Mouse (Mus musculus) central nervous system, embryonic 11.5 days (tissue): Measurements from ENCODE around the gene Fhod1. TPM values are rescaled to one million over a fixed set of nuclear protein-coding genes. Genes with fewer than 3 reads are reported as not detected.

Experiments used
- polyA plus RNA-seq: library from polyadenylated mRNA; depleted of rRNA; stranded (reverse); fragments of >200 nt; gene quantifications from 2 replicates; pipeline ENCODE4 v1.2.3, GENCODE M21; 2012; rRNA removed

The Fhod1 gene
- polyA plus RNA-seq: 18.4 and 21.0 TPM in 2 replicates

DNA sequence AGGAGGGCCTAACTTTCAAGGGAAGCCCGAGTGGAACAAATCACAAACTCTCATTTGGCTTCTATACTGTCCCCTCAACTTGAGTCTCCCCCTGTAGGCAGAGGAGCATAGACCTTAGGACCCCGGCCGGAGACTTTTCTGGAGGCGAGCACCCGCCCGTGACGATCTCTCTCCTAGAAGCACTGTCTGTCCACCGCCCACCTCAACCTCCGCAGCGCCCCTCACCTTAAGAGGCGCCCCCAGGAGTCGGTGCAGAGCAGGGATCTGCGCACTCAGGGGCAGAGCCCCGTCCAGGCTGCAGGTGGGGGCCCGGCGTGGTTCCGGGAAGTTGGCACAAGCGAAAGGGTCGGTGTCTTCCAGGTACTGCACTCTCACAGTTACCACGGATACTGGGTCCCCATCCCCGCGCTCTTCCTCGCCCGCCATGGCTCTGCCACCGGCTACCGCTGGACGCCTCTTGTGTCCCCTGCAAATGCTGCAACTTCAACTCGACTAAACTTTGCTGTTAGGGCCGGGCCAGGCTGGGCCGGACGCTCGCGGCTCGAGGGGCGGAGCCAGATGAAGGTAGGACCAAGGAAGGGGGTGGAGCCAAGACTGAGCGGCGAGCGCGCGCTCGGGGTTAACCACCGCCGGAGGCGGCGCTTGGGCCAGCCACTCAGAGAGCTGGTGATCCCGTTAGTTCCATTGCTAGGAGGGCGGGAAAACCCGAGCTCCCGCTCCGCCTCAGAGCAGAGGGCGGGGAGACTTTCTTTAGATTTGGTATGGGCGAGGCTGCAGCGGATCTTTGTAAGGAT, at the start of gene Fhod1:
Fhod1 (minus strand) TSS at position 526 of the 794 bp plus-strand sequence.

DNA sequence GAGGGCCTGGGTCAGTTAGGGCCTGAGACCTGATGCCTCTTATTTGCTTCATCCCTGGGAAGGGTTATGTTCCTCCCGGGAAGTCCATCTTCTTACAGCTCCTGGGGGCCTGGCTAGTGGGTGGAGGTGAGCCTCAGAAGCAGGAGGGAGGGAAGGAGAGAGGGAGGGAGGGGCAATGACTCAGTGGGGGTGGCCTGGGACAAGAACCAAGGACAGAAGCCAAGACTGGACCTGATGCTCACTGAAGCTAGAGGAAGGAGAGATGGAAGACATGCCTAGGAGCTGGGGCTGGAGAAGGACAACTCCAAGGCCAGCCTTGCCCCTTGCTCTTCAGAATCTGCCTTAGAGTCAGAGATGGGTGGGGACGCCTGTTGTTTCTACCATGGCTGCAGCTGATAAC, 25.3 kb upstream of the Fhod1 start, which contains the start of gene Plekhg4:
Plekhg4 (plus strand) TSS at position 243 of the 400 bp plus-strand sequence.

DNA sequence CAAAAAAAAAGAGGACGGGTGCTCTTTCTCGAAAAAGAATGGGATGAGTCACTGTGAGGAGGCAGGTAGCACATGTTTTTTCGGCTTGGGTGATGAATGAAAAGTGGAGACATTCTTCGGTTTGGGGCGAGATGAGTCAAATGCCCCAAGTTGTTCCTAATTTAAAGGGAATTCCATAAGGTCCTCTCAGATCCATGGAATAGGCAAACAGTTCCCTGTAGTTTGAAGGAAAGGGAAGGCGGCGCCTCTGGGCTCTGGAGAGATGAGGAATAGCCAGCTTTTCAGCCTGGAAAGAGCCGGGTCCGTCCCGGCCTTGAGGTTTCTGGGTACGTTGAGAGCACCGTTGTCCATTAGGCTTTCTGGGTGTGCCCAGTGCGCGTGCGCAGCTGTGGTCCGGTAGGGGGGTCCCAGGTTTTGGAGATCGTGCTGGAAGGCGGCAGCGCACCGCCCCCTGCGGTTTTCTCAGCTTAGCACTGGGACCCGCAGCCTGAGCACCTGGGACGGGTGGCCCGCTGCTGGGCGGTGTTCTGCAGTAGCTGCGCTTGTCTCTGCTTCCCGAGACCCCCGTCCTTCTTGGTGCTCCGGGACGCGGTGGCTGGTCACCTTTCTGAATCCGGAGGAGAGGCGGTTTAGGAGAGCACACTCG, 820 bp upstream of the Fhod1 start, which contains the start of gene Slc9a5:
Slc9a5 (plus strand) TSS at position 394 of the 646 bp plus-strand sequence.

DNA sequence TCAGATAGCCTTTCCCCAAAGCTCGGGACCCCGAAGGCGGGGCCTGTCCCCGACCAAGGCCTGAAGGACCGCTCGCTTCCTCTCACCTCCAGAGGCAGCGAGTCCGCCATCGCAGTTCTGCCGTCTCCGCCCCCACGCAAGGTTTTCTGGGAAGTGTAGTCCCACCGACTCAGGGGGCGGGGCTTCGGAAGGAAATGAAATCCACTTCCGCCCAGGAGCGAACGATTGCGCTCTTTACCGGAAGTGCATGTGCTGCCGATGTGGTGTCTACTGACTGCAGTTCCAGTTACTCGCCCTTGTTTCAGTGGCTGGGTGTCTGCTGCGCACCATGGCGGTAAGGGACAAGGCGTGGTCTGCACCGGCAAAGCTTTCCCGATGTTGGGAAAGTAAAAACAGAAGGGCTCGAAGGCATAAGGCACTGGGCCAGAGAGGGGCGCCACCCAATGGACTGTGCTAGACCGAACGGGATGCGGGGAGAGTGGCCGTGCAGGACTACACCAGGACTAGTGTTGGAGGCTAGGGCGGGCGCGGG, 21.5 kb downstream of the Fhod1 start, which contains the start of the genes Lrrc29 and Tmem208:
Lrrc29 (minus strand) TSS at position 138 of the 532 bp plus-strand sequence.
Tmem208 (plus strand) TSS at position 214 of the 532 bp plus-strand sequence.

DNA sequence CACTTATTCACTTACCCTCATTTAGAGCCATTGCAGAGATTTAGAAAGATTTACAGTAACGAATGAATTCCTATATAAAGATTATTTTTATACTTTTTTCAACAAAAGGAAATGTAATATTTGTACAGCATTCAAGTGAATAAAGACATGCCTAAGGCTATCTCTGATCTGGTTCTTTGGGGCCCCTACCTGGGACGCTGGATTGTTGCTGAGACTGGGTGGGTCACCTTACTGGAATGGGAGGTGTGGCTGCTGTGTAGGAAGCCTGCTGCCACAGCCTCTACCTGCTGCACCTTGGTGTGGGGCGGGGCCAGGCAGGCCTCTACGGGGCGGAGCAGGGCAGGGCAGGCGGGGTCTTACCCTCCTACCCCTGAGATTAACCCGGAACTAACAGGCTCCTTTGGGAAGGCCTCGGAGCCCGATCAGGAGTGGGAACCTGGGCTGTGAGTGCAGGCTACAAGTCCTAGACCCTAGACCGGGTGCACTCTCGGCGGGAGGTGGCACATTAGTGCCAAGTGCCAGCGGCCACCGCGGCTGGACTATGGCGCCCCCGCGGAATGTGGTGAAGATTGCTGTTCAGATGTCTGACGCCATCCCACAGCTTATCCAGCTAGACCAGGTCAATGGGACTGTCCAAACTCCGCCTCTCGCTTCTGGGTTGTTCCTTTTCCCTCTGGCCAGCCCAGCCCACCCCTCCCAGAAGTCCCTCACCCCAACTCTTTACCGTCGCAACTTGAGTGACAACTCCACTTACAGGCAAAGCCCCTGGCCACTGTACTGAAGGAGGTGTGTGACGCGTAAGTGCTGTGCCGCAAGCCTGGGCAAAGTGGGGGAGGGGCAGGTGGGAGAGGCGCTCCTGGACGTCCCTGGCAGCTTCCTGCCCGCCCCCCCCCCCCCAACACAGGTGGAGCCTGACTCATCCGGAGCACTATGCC, 42.3 kb downstream of the Fhod1 start, which contains the start of gene Elmo3:
Elmo3 (plus strand) TSS at position 391 of the 935 bp plus-strand sequence.

DNA sequence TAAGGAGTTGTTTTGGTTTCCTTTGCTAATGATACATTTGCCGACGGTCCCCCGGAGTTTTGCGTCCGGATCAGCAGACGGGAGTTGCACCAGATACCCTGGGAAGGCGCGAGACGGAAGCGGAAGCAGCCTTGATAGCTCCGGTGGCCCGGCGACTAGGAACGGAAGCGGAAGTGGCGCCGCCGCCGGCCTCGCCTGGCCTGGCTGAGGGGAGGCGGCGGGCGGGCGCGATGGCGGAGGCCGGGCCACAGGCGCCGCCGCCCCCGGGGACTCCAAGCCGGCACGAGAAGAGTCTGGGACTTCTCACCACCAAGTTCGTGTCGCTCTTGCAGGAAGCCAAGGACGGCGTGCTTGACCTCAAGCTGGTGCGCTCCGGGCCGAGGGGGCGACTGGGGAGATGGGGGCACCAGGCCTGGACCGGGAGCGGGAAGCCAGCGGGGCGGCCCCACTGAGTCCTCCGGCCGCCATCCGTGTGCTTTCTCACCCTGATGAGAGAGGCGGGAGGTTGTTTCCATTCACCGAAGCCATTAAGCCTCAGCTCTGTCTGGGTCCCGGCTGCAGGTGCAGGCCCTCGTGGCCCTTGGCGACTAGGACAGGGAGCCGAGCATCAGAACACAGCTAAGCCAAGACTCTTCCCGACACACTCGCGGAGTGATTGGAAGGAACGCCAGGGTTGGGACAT, 50.1 kb downstream of the Fhod1 start, which contains the start of gene E2f4:
E2f4 (plus strand) TSS at position 153 of the 682 bp plus-strand sequence.

DNA sequence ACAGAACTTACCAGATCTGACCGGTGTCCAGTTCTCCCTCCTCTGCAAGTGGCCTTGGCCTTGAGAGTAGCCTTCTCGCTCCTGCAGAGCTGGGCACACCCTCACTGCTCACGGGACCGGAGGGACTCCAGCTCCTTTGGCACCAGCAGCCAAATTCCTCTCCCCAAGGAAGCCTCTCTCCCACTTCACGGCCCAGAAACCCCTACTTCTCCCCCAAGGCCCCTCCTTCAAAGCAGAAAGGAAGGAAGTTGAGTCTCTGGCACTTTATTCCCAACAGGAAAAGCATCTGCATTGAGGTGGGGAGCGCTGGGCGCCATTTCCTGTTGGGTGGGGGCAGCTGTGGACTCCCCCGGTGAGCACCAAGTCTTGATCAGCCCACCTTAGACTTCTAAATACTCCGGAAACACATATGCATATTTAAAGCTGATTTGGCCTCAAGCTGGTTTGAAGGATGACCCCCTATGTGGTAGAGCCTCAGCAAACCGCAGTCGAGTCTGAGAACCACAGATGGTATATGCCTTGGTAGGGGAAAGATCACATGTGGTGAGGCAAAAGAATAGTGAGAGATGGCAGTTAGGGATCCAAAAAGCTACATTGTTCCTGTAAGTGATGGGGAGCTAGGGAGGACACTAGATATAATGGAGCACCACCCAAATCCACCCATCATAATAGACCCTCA, 51.7 kb downstream of the Fhod1 start, which contains the start of gene Exoc3l:
Exoc3l (minus strand) TSS at position 207 of the 679 bp plus-strand sequence.

DNA sequence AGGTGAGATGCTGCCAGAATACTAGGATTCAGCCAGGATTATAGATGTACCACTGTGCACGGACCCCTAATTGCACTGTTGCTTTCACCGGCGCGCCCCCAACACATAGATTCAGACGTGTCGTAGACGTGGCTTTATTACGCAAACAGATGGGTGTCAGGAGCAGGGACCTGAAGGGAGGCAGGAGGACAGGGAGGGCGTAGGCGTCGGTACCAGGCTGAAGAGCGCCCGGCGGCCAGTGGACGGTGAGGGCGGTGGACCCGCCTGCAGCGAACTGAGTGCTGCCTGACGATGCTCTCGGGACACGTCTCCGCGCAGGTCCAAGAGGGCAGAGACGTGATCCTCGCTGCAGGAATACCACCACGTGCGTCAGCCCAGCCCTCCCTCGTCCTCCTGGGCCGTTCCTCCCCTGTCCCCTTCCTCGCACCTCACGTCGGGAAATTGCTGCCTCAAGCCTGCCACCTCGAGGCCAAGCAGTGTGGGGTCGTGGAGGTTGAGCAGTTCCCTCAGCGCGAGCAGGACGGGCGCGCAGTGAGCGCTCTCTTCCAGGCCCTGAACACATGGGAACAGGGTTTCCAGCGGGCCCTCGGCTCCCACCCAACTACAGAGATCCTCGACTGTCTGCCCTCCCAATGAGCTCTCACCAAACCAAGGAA, 57.8 kb downstream of the Fhod1 start, which contains the start of gene 4931428F04Rik:
4931428F04Rik (minus strand) TSS at position 60 of the 656 bp plus-strand sequence.

Other genes with a start within 250 kb of the Fhod1 start
- gene Ces4a, start 216.2 kb downstream of the Fhod1 start, polyA plus RNA-seq: not detected in 2 replicates
- gene Cbfb, start 177.3 kb downstream of the Fhod1 start, polyA plus RNA-seq: 33.6 and 64.2 TPM in 2 replicates
- 19.5 and 27.4 TPM in 2 replicates for gene D230025D16Rik, start 122.8 kb downstream of the Fhod1 start, polyA plus RNA-seq
- gene B3gnt9, start 92.8 kb downstream of the Fhod1 start, polyA plus RNA-seq: 5.5 and 7.9 TPM in 2 replicates
- gene Tradd, start 83.3 kb downstream of the Fhod1 start, polyA plus RNA-seq: 7.0 and 9.8 TPM in 2 replicates
- 0.94 and 1.1 TPM in 2 replicates for gene Fbxl8, start 83.3 kb downstream of the Fhod1 start, polyA plus RNA-seq
- gene Hsf4, start 78.2 kb downstream of the Fhod1 start, polyA plus RNA-seq: 0.14 and 0.31 TPM in 2 replicates
- 1.3 and 1.8 TPM in 2 replicates for gene Nol3, start 71.8 kb downstream of the Fhod1 start, polyA plus RNA-seq
- gene 4931428F04Rik, start 58.1 kb downstream of the Fhod1 start, polyA plus RNA-seq: 49.0 and 56.8 TPM in 2 replicates
- gene Exoc3l, start 51.9 kb downstream of the Fhod1 start, polyA plus RNA-seq: 11.9 and 13.4 TPM in 2 replicates
- gene E2f4, start 50.3 kb downstream of the Fhod1 start, polyA plus RNA-seq: 125 and 133 TPM in 2 replicates
- gene Elmo3, start 42.4 kb downstream of the Fhod1 start, polyA plus RNA-seq: 2.1 and 3.4 TPM in 2 replicates
- 1.9 and 3.0 TPM in 2 replicates for gene Lrrc29, start 21.7 kb downstream of the Fhod1 start, polyA plus RNA-seq
- gene Tmem208, start 21.6 kb downstream of the Fhod1 start, polyA plus RNA-seq: 51.1 and 89.1 TPM in 2 replicates
- gene Slc9a5, start 890 bp upstream of the Fhod1 start, polyA plus RNA-seq: 28.6 and 31.2 TPM in 2 replicates
- gene Plekhg4, start 25.3 kb upstream of the Fhod1 start, polyA plus RNA-seq: 3.6 and 3.9 TPM in 2 replicates
- not detected in 2 replicates for gene Kctd19, start 65.5 kb upstream of the Fhod1 start, polyA plus RNA-seq
- 2.1 and 4.3 TPM in 2 replicates for gene Lrrc36, start 65.6 kb upstream of the Fhod1 start, polyA plus RNA-seq
- 60.2 and 72.4 TPM in 2 replicates for gene Tppp3, start 123.6 kb upstream of the Fhod1 start, polyA plus RNA-seq
- 34.5 and 38.7 TPM in 2 replicates for gene Zdhhc1, start 148.9 kb upstream of the Fhod1 start, polyA plus RNA-seq
- gene Hsd11b2, start 170.8 kb upstream of the Fhod1 start, polyA plus RNA-seq: 19.6 and 32.8 TPM in 2 replicates
- 81.3 and 99.4 TPM in 2 replicates for gene Atp6v0d1, start 218.1 kb upstream of the Fhod1 start, polyA plus RNA-seq